Mouse (Mus musculus): ENCODE measurements around the gene Chac1. TPM values are rescaled to one million over a fixed set of nuclear protein-coding genes. Genes with fewer than 3 reads are reported as not detected.

Gene Chac1
- 273 TPM for polyA plus RNA-seq (2012; fragmentation: generic; extraction: Trizol)

DNA sequence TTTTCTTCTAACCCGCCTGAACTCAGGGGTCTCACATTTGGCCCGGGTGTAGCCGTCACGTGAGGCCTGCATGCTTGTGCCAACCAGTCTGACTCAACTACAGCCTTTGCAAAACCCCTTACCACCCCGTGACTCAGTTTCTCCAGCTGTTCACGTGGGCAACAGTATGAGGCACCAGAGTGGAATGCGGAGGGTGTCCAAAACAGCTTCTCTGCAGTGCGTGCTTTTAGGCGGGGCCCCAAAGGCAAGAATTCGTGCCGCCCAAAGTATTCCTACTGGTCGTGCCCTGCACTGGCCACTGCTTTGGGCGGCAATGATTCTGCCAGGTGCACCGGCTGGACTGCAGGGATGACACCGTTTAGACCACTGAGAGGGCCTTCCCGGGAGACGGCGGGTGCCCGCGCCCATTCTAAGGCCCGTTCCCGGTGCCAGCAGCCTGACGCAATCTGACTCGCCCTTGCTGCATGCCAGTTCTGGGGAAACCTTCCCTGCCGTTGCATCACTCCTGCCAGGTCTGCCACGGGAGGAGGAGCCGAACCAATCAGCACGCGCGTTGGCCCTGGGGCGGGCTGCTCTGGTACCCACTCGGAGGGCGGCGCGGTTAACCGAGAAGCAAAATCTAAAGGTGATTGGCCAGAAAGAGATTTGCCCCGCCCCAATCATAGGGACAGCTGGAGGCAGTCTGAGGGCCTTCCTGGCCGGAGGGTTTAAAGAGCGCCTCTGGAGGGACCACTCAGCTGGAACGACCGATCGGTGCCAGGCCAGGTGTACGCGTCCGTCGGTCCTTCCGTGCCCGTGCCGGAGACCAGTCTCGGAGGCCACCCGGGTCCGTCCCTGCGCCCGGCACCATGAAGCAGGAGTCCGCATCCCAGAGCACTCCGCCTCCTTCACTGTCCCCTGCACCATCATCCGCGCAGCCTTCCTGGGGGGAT, at the start of gene Chac1:
Gene Chac1, plus strand, starts transcription at position 675 of the 932 bp plus-strand sequence.
- Histone ChIP-seq H3K27me3 (ENCODE audit: control insufficient read depth, insufficient read depth, insufficient read length) (no peaks in the 10 kb centered on the region), H3K36me3 (ENCODE audit: control insufficient read depth, insufficient read depth) (peaks cover 30% of the 10 kb centered on the region), H3K4me2 (ENCODE audit: low read depth) (peak within 1 kb of the TSS; percentile 94), H3K79me2 (ENCODE audit: control insufficient read depth, insufficient read depth) (peaks cover 32% of the 10 kb centered on the region), H3K4me3 (peak within 1 kb of the TSS; percentile 99), H3ac (ENCODE audit: control insufficient read depth, insufficient read length) (peak within 1 kb of the TSS; percentile 74)
- TF ChIP-seq SRF (IDR thresholded peaks at IDR 0.05; ENCODE audit: control insufficient read depth, insufficient read length, low read depth) (no peak), REST (IDR thresholded peaks at IDR 0.05; ENCODE audit: insufficient read depth, insufficient read length) (no peak), MYOD1 (IDR thresholded peaks at IDR 0.05; ENCODE audit: control insufficient read depth in 1 of 3, insufficient read length in 2 of 3, low read depth in 2 of 3) (peak in 2 of 3 experiments; percentile 33 to 38), E2F4 (IDR thresholded peaks at IDR 0.05; ENCODE audit: insufficient read depth) (peak; percentile 16), TCF3 (IDR thresholded peaks at IDR 0.05; ENCODE audit: insufficient read length, low read depth) (no peak), MYOG (IDR thresholded peaks at IDR 0.05; ENCODE audit: control insufficient read depth in 1 of 3, insufficient read depth in 1 of 3, insufficient read length in 2 of 3, low read depth in 2 of 3) (peak in 2 of 3 experiments; percentile 36 to 64), TCF12 (IDR thresholded peaks at IDR 0.05; ENCODE audit: insufficient read depth, poor library complexity, severe bottlenecking) (no peak), POLR2A (IDR thresholded peaks at IDR 0.05; ENCODE audit: insufficient read length, low read depth) (peak; percentile 97), CEBPB (IDR thresholded peaks at IDR 0.05; ENCODE audit: insufficient read depth, poor library complexity, severe bottlenecking) (peak; percentile 96), POLR2AphosphoS2 (IDR thresholded peaks at IDR 0.05; ENCODE audit: insufficient read length, low read depth) (peak; percentile 100), MAX (IDR thresholded peaks at IDR 0.05; ENCODE audit: low read depth) (no peak), USF1 (IDR thresholded peaks at IDR 0.05; ENCODE audit: low read depth) (peak; percentile 89)

DNA sequence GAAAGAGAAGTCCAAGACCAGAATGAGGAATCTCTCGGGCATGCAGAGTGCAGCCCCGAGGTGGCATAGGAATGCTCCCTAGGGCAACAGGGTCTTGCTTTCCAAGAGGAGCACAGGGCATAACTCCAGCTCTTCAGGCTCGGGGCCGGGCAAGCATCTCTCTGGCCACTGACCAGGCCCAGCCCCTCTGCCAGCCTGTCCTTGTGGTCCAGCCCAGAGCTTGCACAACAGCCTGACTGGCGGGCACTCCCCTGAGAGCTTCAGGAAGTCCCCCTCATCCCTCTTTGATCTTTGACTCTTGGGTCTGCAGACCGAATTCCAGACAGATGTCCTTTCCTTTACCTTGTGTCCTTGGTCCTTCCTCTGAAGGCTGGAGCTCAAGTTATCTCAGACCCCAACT, 48.2 kb upstream of the Chac1 start:
- TF ChIP-seq POLR2A (IDR thresholded peaks at IDR 0.05; ENCODE audit: insufficient read length, low read depth) (no peak), TCF3 (IDR thresholded peaks at IDR 0.05; ENCODE audit: insufficient read length, low read depth) (no peak), REST (IDR thresholded peaks at IDR 0.05; ENCODE audit: insufficient read depth, insufficient read length) (no peak), SRF (IDR thresholded peaks at IDR 0.05; ENCODE audit: control insufficient read depth, insufficient read length, low read depth) (no peak), MAX (IDR thresholded peaks at IDR 0.05; ENCODE audit: low read depth) (no peak), MYOG (IDR thresholded peaks at IDR 0.05; ENCODE audit: control insufficient read depth in 1 of 3, insufficient read depth in 1 of 3, insufficient read length in 2 of 3, low read depth in 2 of 3) (no peak), CEBPB (IDR thresholded peaks at IDR 0.05; ENCODE audit: insufficient read depth, poor library complexity, severe bottlenecking) (no peak), E2F4 (IDR thresholded peaks at IDR 0.05; ENCODE audit: insufficient read depth) (no peak), TCF12 (IDR thresholded peaks at IDR 0.05; ENCODE audit: insufficient read depth, poor library complexity, severe bottlenecking) (no peak), MYOD1 (IDR thresholded peaks at IDR 0.05; ENCODE audit: control insufficient read depth in 1 of 3, insufficient read length in 2 of 3, low read depth in 2 of 3) (no peak), POLR2AphosphoS2 (IDR thresholded peaks at IDR 0.05; ENCODE audit: insufficient read length, low read depth) (no peak), USF1 (IDR thresholded peaks at IDR 0.05; ENCODE audit: low read depth) (no peak)
- Histone ChIP-seq H3K4me2 (ENCODE audit: low read depth) (no peak overlapping the region), H3K27me3 (ENCODE audit: control insufficient read depth, insufficient read depth, insufficient read length) (no peaks in the 10 kb centered on the region), H3ac (ENCODE audit: control insufficient read depth, insufficient read length) (no peak overlapping the region), H3K79me2 (ENCODE audit: control insufficient read depth, insufficient read depth) (no peaks in the 10 kb centered on the region), H3K4me3 (no peak overlapping the region), H3K36me3 (ENCODE audit: control insufficient read depth, insufficient read depth) (peaks cover 1% of the 10 kb centered on the region)

DNA sequence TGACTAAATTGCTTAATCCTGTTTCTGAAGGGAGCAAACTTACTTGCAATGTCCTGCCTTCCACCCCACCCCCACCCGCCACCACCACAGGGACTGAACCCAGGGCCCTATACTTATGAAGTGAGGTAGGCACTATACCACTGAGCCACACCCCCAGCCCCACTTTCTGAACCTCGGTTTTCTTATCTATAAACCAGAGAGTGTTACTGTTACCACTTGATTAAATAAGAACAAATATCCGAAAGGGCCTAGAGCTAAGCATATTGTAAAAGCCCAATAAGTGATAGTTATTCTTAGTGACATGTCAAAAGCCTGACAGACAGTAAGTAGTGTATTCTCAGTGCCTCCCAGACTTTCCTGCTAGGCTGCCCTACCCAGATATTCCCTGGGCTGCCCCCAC, 46.6 kb upstream of the Chac1 start:
- no peak for TF ChIP-seq SRF (IDR thresholded peaks at IDR 0.05; ENCODE audit: control insufficient read depth, insufficient read length, low read depth)
- TF ChIP-seq MYOD1 (IDR thresholded peaks at IDR 0.05; ENCODE audit: control insufficient read depth in 1 of 3, insufficient read length in 2 of 3, low read depth in 2 of 3) = no peak
- no peak for TF ChIP-seq E2F4 (IDR thresholded peaks at IDR 0.05; ENCODE audit: insufficient read depth)
- TF ChIP-seq MYOG (IDR thresholded peaks at IDR 0.05; ENCODE audit: control insufficient read depth in 1 of 3, insufficient read depth in 1 of 3, insufficient read length in 2 of 3, low read depth in 2 of 3) = no peak
- TF ChIP-seq MAX (IDR thresholded peaks at IDR 0.05; ENCODE audit: low read depth) = no peak
- no peak for TF ChIP-seq USF1 (IDR thresholded peaks at IDR 0.05; ENCODE audit: low read depth)
- TF ChIP-seq REST (IDR thresholded peaks at IDR 0.05; ENCODE audit: insufficient read depth, insufficient read length) = no peak
- no peak for TF ChIP-seq TCF12 (IDR thresholded peaks at IDR 0.05; ENCODE audit: insufficient read depth, poor library complexity, severe bottlenecking)
- TF ChIP-seq POLR2AphosphoS2 (IDR thresholded peaks at IDR 0.05; ENCODE audit: insufficient read length, low read depth) = no peak
- TF ChIP-seq TCF3 (IDR thresholded peaks at IDR 0.05; ENCODE audit: insufficient read length, low read depth) = no peak
- no peak for TF ChIP-seq POLR2A (IDR thresholded peaks at IDR 0.05; ENCODE audit: insufficient read length, low read depth)
- TF ChIP-seq CEBPB (IDR thresholded peaks at IDR 0.05; ENCODE audit: insufficient read depth, poor library complexity, severe bottlenecking) = no peak
- Histone ChIP-seq H3K4me2 (ENCODE audit: low read depth) (no peak overlapping the region), H3ac (ENCODE audit: control insufficient read depth, insufficient read length) (no peak overlapping the region), H3K79me2 (ENCODE audit: control insufficient read depth, insufficient read depth) (no peaks in the 10 kb centered on the region), H3K4me3 (no peak overlapping the region), H3K27me3 (ENCODE audit: control insufficient read depth, insufficient read depth, insufficient read length) (no peaks in the 10 kb centered on the region), H3K36me3 (ENCODE audit: control insufficient read depth, insufficient read depth) (no peaks in the 10 kb centered on the region)

DNA sequence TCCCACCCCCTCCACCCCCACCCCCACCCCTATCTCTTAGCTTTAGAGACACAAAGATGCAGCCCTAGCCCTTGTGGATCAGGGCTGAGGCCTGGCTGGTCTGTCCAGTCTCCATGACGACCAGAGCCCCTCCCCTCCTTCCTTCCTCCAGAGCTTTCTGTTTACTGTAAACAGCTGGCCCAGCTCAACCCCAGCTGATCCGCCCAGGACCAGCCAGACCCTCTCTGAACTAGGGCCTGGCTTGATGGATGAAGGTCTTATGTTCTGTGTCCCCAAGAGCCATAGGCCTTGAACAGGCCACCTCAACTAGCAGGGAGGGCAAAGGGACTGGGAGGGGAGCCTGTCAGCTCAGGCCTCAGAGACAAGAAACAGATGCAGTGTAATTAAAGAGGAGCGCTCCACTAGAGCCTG, 46.2 kb upstream of the Chac1 start:
- no peak overlapping the region for H3K4me2 ChIP-seq (ENCODE audit: low read depth)
- TF ChIP-seq TCF3 (IDR thresholded peaks at IDR 0.05; ENCODE audit: insufficient read length, low read depth) = no peak
- no peak for TF ChIP-seq SRF (IDR thresholded peaks at IDR 0.05; ENCODE audit: control insufficient read depth, insufficient read length, low read depth)
- TF ChIP-seq POLR2A (IDR thresholded peaks at IDR 0.05; ENCODE audit: insufficient read length, low read depth) = no peak
- TF ChIP-seq MYOD1 (IDR thresholded peaks at IDR 0.05; ENCODE audit: control insufficient read depth in 1 of 3, insufficient read length in 2 of 3, low read depth in 2 of 3) = no peak
- no peak for TF ChIP-seq MYOG (IDR thresholded peaks at IDR 0.05; ENCODE audit: control insufficient read depth in 1 of 3, insufficient read depth in 1 of 3, insufficient read length in 2 of 3, low read depth in 2 of 3)
- no peak for TF ChIP-seq TCF12 (IDR thresholded peaks at IDR 0.05; ENCODE audit: insufficient read depth, poor library complexity, severe bottlenecking)
- TF ChIP-seq MAX (IDR thresholded peaks at IDR 0.05; ENCODE audit: low read depth) = no peak
- TF ChIP-seq E2F4 (IDR thresholded peaks at IDR 0.05; ENCODE audit: insufficient read depth) = no peak
- no peak for TF ChIP-seq REST (IDR thresholded peaks at IDR 0.05; ENCODE audit: insufficient read depth, insufficient read length)
- no peak for TF ChIP-seq CEBPB (IDR thresholded peaks at IDR 0.05; ENCODE audit: insufficient read depth, poor library complexity, severe bottlenecking)
- TF ChIP-seq USF1 (IDR thresholded peaks at IDR 0.05; ENCODE audit: low read depth) = no peak
- no peak for TF ChIP-seq POLR2AphosphoS2 (IDR thresholded peaks at IDR 0.05; ENCODE audit: insufficient read length, low read depth)
- no peak overlapping the region for H3ac ChIP-seq (ENCODE audit: control insufficient read depth, insufficient read length)
- H3K27me3 ChIP-seq (ENCODE audit: control insufficient read depth, insufficient read depth, insufficient read length) = no peaks in the 10 kb centered on the region
- no peaks in the 10 kb centered on the region for H3K36me3 ChIP-seq (ENCODE audit: control insufficient read depth, insufficient read depth)
- no peak overlapping the region for H3K4me3 ChIP-seq
- no peaks in the 10 kb centered on the region for H3K79me2 ChIP-seq (ENCODE audit: control insufficient read depth, insufficient read depth)

All from myocyte (in vitro differentiated cells).